Mouse (Mus musculus) spleen, postnatal 14 days (tissue): Measurements from ENCODE around the gene Mamdc2.

Experiments
- DNase-seq, 2 experiments: peaks; one replicate each; pipeline ENCODE4 v3.0.0; 2021 to 2022; ENCODE audit warnings: low spot score in 2 of 2

The Mamdc2 gene

GRCm38 (mm10) chr19:23274054-23274724 is 174.1 kb downstream of the Mamdc2 start:
- DNase-seq, result no peak

- peak; percentile 93 to 95 for DNase-seq
Measured at GRCm38 (mm10) chr19:23273355-23274053, 174.7 kb downstream of the Mamdc2 start, which contains the start of gene Smc5. Gene Smc5 (minus strand): TSS chr19:23273897.

- no peak for DNase-seq
Measured at GRCm38 (mm10) chr19:23256771-23257170, 191.5 kb downstream of the Mamdc2 start.
